Mouse (Mus musculus) gastrocnemius, postnatal 36 days (tissue): Measurements from ENCODE around the gene Maml3. TPM values are rescaled to one million over a fixed set of nuclear protein-coding genes. Genes with fewer than 3 reads are reported as not detected.

Experiments
- DNase-seq, 2 experiments: peaks; one replicate each; pipeline ENCODE4 v3.0.0; 2022
- intact Hi-C: fragments of 180-260 bp; cut with DNase I; formaldehyde crosslinking; loops from one replicate; pipeline ENCODE4 v1.15.1; 2025
- total RNA-seq, 2 experiments: library from RNA; stranded (reverse); gene quantifications; 2 replicates each; pipeline ENCODE4 v1.2.3; 2021

Maml3 gene
- total RNA-seq, 2 experiments from 2014 or later = 1.9 to 2.6 TPM

GRCm38 (mm10) chr3:51925758-51926157 lies 179.1 kb downstream of the Maml3 start:
- intact Hi-C loops = loop anchor here (5.0 kb wide), 1 partner anchor 47 kb away; no protein-coding TSS in a partner anchor

GRCm38 (mm10) chr3:51924636-51925035 lies 180.2 kb downstream of the Maml3 start:
- no peak for DNase-seq
- intact Hi-C loops = loop anchor here (5.0 kb wide), 1 partner anchor 48 kb away; no protein-coding TSS in a partner anchor

More at GRCm38 (mm10) chr3:51925758-51926157, 179.1 kb downstream of the Maml3 start:
- no peak for DNase-seq

- DNase-seq = no peak
- intact Hi-C loops = no loop called here
Measured at GRCm38 (mm10) chr3:51923800-51924199, 181.1 kb downstream of the Maml3 start.

DNA sequence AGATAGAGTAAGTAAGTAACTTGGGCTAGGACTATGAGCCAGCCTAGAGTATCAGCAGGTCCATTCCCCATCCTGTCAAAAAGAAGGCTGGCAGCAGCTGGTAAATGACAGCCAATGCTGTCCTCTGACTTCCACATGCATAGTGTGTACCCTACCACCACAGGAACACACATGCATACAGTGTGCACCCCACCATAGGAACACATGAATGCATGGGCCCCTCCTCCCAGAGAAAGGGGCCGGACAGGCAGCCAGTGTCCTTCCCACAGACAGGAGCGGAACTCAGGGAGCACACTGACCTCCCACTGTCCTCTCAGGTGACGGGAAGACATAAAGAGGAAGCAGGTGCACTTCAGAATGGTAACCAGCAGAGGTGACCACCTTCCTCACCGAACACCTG lies 188.0 kb downstream of the Maml3 start:
- intact Hi-C loops = no loop called here
- no peak for DNase-seq

DNA sequence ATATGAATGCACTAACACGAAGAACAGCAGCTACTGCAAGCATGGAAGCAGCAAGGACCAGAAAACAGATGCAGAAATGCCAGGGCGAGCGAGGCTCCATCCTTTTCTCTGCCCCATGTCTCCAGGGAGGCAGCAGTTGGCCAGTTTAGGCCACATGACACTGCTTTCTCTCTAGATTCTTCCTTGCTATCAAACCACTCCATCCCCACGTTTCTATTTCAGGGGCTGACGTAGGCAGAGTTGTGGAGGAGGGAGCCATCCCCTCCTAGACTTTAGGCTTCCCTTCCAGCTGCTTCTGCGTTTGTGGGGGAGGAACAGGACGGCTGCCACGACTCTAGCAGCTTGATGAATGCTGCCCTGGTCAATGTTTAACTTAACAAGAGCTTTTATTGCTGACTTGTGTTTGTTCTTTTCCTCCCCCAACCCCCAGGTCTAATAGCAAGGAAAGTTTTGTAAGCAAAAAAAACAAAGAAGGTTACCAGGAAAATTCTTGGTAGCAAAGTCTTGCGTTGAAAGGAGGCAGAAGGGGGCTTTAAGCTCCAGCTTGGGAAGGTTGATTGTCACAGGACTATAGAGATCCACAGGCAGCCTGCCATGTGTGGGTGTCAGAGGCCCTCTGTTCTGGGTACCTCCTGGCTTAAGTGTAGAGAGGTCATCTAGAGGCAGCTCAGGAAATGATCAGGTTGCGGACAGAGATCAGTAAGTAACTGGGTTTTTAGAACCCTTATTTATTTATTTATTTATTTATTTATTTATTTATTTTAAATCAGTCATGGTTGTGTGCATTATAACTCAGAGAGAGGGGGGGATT lies 188.6 kb downstream of the Maml3 start:
- intact Hi-C loops = no loop called here
- DNase-seq = peak; percentile 15 to 20

- intact Hi-C loops = no loop called here
Measured at GRCm38 (mm10) chr3:51915415-51915814, 189.5 kb downstream of the Maml3 start.

GRCm38 (mm10) chr3:51914900-51915299 lies 190.0 kb downstream of the Maml3 start:
- intact Hi-C loops = no loop called here

More at GRCm38 (mm10) chr3:51915415-51915814, 189.5 kb downstream of the Maml3 start:
- no peak for DNase-seq

GRCm38 (mm10) chr3:51913498-51913897 lies 191.4 kb downstream of the Maml3 start:
- no peak for DNase-seq

More at GRCm38 (mm10) chr3:51914900-51915299, 190.0 kb downstream of the Maml3 start:
- no peak for DNase-seq

DNA sequence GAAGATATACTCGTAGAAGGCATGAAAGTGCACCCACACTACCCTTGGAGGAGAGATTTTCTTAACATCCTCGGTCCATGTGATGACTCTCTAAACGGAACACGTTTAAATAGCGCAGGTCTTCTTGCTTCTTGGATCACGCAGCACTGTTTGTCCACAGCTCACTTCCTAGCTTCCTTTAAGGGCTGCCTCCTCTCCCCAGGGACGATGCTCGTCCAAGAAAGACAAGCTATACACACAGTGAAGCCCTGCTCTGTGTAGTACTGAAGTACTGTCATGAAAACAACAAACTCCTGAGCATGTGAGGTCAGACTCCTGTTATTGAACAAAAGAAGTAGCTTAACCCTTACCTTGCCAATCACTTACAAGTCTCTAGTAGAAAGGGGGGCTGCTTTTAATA lies 192.7 kb downstream of the Maml3 start:
- intact Hi-C loops = no loop called here
- DNase-seq = peak in 1 of 2 experiments; percentile 54

More at GRCm38 (mm10) chr3:51913498-51913897, 191.4 kb downstream of the Maml3 start:
- intact Hi-C loops = no loop called here

DNA sequence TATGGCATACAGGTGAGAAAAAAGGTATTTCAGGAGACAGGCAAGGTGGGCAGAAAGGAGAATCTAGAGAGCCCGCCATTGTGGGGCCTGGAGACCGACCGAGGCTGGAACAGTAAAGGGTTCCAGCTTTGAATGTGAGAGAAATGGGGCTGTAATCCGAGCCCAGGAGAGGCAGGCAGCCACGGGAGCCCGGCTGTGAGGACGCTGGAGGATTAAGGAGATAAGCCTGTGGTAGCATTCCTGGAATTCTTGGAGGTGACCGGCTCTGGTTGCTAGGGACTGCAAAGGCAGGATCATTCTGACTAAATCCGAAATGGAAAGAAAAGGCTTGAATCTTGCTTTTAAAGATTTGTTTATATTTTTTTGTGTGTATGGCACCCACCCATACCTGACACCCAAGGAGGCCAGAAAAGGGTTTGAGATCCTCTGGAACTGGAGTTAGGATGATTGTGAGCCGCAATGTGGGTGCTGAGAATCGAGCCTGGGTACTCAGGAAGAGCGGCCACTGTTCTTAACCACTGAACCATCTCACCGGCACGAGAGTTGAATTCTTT lies 196.4 kb downstream of the Maml3 start:
- intact Hi-C loops = no loop called here
- DNase-seq = no peak

DNA sequence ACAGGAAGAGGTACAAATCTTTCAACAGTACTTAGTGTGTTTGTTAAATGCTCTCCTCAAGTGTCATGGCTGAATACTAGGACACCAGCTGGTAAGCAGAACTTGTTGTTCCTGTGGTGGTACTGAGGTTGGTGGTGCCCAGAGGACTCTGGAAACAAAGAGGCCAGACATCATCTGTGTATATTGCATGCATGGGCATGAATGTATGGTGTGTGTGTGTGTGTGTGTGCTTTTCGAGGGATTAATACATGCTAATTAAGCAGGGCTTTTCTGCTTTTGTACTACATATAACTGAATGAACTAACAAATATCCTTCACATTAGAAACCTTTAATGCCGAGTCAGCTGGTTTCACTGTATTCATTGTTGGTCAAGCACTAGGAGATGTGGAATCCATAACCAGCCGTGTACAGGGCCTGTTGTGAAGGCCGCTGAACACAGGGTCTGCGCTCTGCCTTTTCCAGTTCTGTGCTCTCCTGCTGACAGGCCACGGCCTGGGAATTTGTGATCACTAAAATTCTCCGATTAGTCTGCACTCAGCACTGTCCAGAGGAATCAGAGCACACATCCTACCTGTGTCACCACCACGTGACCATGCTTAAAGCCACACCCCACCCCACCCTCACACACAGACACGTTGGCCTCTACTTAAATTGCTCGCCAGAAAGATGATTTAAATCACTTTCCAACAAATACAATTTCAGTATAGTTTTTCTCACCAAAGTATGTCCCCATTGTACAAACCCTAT lies 197.6 kb downstream of the Maml3 start:
- DNase-seq = no peak
- intact Hi-C loops = no loop called here

GRCm38 (mm10) chr3:51905903-51906302 lies 199.0 kb downstream of the Maml3 start:
- no peak for DNase-seq
- intact Hi-C loops = no loop called here

- intact Hi-C loops = no loop called here
- DNase-seq = no peak
Measured at GRCm38 (mm10) chr3:51904357-51904855, 200.5 kb downstream of the Maml3 start.

DNA sequence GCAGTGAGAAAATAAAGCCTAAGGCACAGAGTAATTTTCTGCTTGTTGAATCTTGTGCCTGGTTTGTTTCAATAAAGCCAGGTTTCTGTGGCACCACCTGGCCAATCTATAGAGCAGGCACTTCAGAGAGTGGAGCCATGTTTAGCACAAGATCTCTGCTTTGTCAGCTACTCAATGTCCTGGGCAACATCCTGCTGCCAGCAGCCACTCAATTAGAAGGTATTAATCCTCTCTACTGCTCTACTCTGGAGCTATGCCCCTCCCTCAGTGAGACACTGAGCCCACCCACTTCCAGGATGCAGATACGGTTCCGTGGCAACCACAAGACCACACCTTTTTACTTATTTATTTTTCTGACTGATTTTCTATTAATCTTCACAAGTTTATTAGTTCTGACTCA lies 203.7 kb downstream of the Maml3 start:
- intact Hi-C loops = no loop called here
- no peak for DNase-seq

DNA sequence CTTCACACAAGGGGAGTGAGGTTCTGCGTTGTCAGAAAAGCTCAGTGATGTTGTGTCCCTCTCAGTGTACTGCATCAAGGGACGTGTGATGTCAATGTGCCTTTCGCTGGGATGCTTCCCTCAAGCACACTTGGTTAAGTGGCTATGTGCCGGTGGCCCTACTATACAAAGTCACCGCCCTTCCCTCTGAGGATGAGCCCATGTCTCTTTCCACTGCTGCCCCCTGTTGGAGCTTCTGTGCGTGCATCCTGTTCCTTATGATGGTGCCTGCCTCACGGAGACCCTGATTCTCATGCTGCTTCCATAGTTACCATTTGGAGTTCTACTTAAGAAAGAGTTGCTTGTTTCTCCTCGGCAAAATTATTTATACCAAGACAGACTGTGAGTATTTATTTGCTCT lies 210.4 kb downstream of the Maml3 start:
- intact Hi-C loops = no loop called here
- DNase-seq = no peak

DNA sequence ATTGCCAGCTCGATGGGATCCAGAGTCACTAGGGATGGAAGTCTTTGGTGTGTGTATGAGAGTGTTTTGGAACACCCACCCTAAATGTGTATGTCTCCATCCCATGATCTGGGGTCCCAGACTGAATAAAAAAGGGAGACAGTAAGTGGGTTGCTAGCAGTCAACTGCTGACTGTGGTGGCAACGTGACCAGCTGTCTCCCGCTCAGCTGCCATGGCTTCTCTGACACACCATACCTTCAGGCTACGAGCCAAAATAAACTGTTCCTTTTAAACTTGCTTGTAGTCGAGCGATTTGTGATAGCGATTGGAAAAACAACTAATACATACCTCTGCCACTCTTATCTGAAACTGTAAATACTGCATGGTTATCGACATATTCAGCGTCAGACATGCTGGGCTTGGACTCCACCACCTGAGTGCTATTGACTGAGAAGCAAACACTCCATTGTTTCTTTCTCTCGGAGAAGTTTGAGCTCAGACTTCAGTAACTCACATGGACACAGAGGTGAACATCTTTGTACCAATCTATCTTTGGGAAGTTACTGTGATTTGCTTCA lies 213.2 kb downstream of the Maml3 start:
- intact Hi-C loops = no loop called here
- no peak for DNase-seq

DNA sequence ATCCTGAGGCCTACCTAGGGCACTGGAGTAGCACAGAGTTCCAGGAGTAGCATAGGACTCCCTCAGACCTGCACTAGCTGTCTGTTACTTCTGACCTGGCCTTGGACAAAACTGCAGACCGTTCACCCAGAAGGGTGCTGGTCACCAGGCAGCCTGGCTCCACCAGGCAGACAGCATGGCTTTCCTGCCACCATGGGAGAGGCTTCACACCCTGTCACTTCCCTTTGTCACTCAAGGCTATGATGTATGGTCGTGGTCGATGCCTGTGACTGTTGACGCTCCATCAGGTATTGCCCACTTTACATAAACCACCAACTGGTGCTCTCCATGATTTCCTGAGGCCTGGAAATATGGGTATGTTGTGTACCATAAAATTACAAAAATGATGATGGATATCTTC lies 214.7 kb downstream of the Maml3 start:
- intact Hi-C loops = no loop called here
- DNase-seq = no peak

GRCm38 (mm10) chr3:51889776-51890175 lies 215.1 kb downstream of the Maml3 start:
- intact Hi-C loops = no loop called here
- no peak for DNase-seq

GRCm38 (mm10) chr3:51888662-51889433 lies 216.0 kb downstream of the Maml3 start:
- DNase-seq = no peak
- intact Hi-C loops = no loop called here

GRCm38 (mm10) chr3:51888295-51888661 lies 216.6 kb downstream of the Maml3 start:
- no peak for DNase-seq
- intact Hi-C loops = no loop called here
